Mouse (Mus musculus): ENCODE results near the gene Zbtb8a.
"Not testable (repeated sequence)": the region's sequence is repeated elsewhere in the genome, so short reads cannot be mapped to it uniquely, and the experiment has no call there.

Gene Zbtb8a

GRCm38 (mm10) chr4:129376961-129377545 lies 863 bp downstream of the Zbtb8a start:
- peak; percentile 53 to 80 for DNase-seq (ENCODE audit: low spot score in 2 of 2)

- no peak for DNase-seq (ENCODE audit: low spot score in 2 of 2)
These were observed 2.1 kb downstream of the Zbtb8a start for GRCm38 (mm10) chr4:129375821-129376220.

- no peak for DNase-seq (ENCODE audit: low spot score in 2 of 2)
These were observed 2.9 kb downstream of the Zbtb8a start for GRCm38 (mm10) chr4:129375000-129375399.

GRCm38 (mm10) chr4:129374219-129374755 lies 3.6 kb downstream of the Zbtb8a start:
- DNase-seq (ENCODE audit: low spot score in 2 of 2), result no peak

- DNase-seq (ENCODE audit: low spot score in 2 of 2), result no peak
These were observed 4.5 kb downstream of the Zbtb8a start for GRCm38 (mm10) chr4:129373202-129373976.

GRCm38 (mm10) chr4:129371391-129371790 lies 6.5 kb downstream of the Zbtb8a start:
- DNase-seq (ENCODE audit: low spot score in 2 of 2), result no peak

- no peak for DNase-seq (ENCODE audit: low spot score in 2 of 2)
These were observed 12.7 kb downstream of the Zbtb8a start for GRCm38 (mm10) chr4:129365224-129365623.

GRCm38 (mm10) chr4:129364379-129364778 lies 13.5 kb downstream of the Zbtb8a start:
- DNase-seq (ENCODE audit: low spot score in 2 of 2), result no peak

GRCm38 (mm10) chr4:129363463-129363862 lies 14.5 kb downstream of the Zbtb8a start:
- DNase-seq (ENCODE audit: low spot score in 2 of 2), result no peak

GRCm38 (mm10) chr4:129362771-129363170 lies 15.1 kb downstream of the Zbtb8a start:
- DNase-seq (ENCODE audit: low spot score in 2 of 2), result no peak

- DNase-seq (ENCODE audit: low spot score in 2 of 2), result not testable (repeated sequence)
These were observed 15.7 kb downstream of the Zbtb8a start for GRCm38 (mm10) chr4:129362238-129362637.

- DNase-seq (ENCODE audit: low spot score in 2 of 2), result no peak
These were observed 20.2 kb downstream of the Zbtb8a start for GRCm38 (mm10) chr4:129357613-129358163.

- DNase-seq (ENCODE audit: low spot score in 2 of 2), result no peak
These were observed 23.7 kb downstream of the Zbtb8a start for GRCm38 (mm10) chr4:129354236-129354635.

GRCm38 (mm10) chr4:129353176-129353575 lies 24.7 kb downstream of the Zbtb8a start:
- no peak for DNase-seq (ENCODE audit: low spot score in 2 of 2)

GRCm38 (mm10) chr4:129351111-129351510 lies 26.8 kb downstream of the Zbtb8a start:
- DNase-seq (ENCODE audit: low spot score in 2 of 2), result no peak

GRCm38 (mm10) chr4:129350644-129351043 lies 27.3 kb downstream of the Zbtb8a start:
- DNase-seq (ENCODE audit: low spot score in 2 of 2), result peak; percentile 77 to 92

GRCm38 (mm10) chr4:129346481-129347154 lies 31.3 kb downstream of the Zbtb8a start:
- no peak for DNase-seq (ENCODE audit: low spot score in 2 of 2)

- no peak for DNase-seq (ENCODE audit: low spot score in 2 of 2)
These were observed 35.2 kb downstream of the Zbtb8a start for GRCm38 (mm10) chr4:129342705-129343104.

- no peak for DNase-seq (ENCODE audit: low spot score in 2 of 2)
These were observed 36.0 kb downstream of the Zbtb8a start for GRCm38 (mm10) chr4:129341888-129342287.

- no peak for DNase-seq (ENCODE audit: low spot score in 2 of 2)
These were observed 38.2 kb downstream of the Zbtb8a start for GRCm38 (mm10) chr4:129339743-129340142.

- DNase-seq (ENCODE audit: low spot score in 2 of 2), result no peak
These were observed 41.6 kb downstream of the Zbtb8a start for GRCm38 (mm10) chr4:129336291-129336690.
